In genomic region chr10:39064732-39065131, GRCm38 (mm10) we compare ENCODE assay signal across 9 mouse cellular contexts.
DNase-seq lines count a peak whose midpoint lies in the region; ATAC-seq and TF ChIP-seq lines count a peak whose summit lies in the region.
"Had no signal": no experiment of that assay in that cellular context is flagged by ENCODE, and none has a peak within 500 bp of the region (broad histone marks: within the 10 kb centered on the region; RNA-seq: fewer than 3 reads in every experiment).

No protein-coding gene starts in this region.

- DNase-seq in adrenal gland, postnatal 10 days: peak; percentile 44
- no peak for DNase-seq in adrenal gland, adult 8-10 months
- no peak for DNase-seq in layer of hippocampus, adult 2 months (ENCODE audit: low spot score in 2 of 2)
- no peak for DNase-seq in layer of hippocampus, adult 8-10 months (ENCODE audit: low spot score in 2 of 2)
- DNase-seq in Patski (ENCODE audit: low read depth, low spot score): no peak
- peak; percentile 21 to 44 for DNase-seq in kidney, postnatal 25 days
- peak; percentile 57 for DNase-seq in thymus, postnatal 25 days
- no peak for DNase-seq in right cerebral cortex, postnatal 25 days

- in situ Hi-C loops in Patski (cut with MboI; ENCODE audit: low pct_unique_long_range_greater_than_20kb): loop anchor here (25.0 kb wide), 1 partner anchor 502 kb away; no protein-coding TSS in a partner anchor

- no peak overlapping the region for H3K27ac ChIP-seq in layer of hippocampus, adult 2 months
- H3K27ac ChIP-seq: hindbrain, embryonic 15.5 days had no signal

- H3K4me3 ChIP-seq in layer of hippocampus, adult 2 months: no peak overlapping the region
- H3K4me3 ChIP-seq: hindbrain, embryonic 15.5 days had no signal

- CTCF ChIA-PET in Patski (lab: Charles Lee): interaction anchor here (0.6 to 1.7 kb wide), 9 partner anchors 10 to 1992 kb away, joined by 3 to 5 read pairs (median 4); no protein-coding TSS in a partner anchor

- POLR2A ChIA-PET in Patski (lab: Charles Lee): no interaction called here

- ATAC-seq in Patski: no peak

- TF ChIP-seq CTCF in layer of hippocampus, adult 2 months (conservative IDR thresholded peaks at IDR 0.05): peak; percentile 72
- TF ChIP-seq CTCF in Patski (IDR thresholded peaks at IDR 0.05): peak; percentile 90

- H3K27me3 ChIP-seq in Patski: no peaks in the 10 kb centered on the region
- H3K27me3 ChIP-seq: hindbrain, embryonic 15.5 days had no signal

Comparison
In these comparisons a context has a peak if more than half of its experiments do, and no peak if none do; other contexts are left out.
1. DNase-seq: peak in adrenal gland, postnatal 10 days (single experiment), kidney, postnatal 25 days (2 of 2) and thymus, postnatal 25 days (single experiment); none in adrenal gland, adult 8-10 months (single experiment), layer of hippocampus, adult 2 months (0 of 2), layer of hippocampus, adult 8-10 months (0 of 2), Patski (single experiment) and right cerebral cortex, postnatal 25 days (single experiment).